Mouse (Mus musculus) naive thymus-derived CD4-positive, alpha-beta T cell, adult 5 months (primary cell): ENCODE measurements around the gene Krtap15. TPM values are rescaled to one million over a fixed set of nuclear protein-coding genes. Genes with fewer than 3 reads are reported as not detected.

ENCODE experiments used
- polyA plus RNA-seq: library from polyadenylated mRNA; unstranded; fragments of 100-300 nt; shearing (Covaris generic); gene quantifications from one replicate; pipeline ENCODE4 v1.2.1, GENCODE M21; 2017

The Krtap15 gene
- polyA plus RNA-seq, result not detected

DNA sequence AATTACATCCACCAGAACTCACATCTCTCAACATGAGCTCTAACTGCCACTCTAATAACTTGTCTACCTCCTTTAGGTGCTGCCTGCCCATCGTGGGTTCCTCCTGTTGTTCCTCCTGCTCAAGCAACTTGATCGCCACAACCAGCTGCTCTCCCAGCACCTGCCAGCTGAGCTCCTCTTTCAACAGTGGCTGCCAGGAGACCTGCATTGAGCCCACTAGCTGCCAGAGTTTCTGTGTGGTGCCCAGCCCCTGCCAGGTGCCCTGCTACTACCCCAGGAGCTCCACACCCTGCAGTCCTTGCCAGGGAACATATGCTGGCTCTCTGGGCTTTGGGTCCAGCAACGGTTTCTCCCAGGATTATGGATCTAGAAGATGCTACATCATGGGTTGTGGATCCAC lies at the start of gene Krtap15:
Gene Krtap15 (plus strand): TSS at position 150 of the 400 bp plus-strand sequence.

DNA sequence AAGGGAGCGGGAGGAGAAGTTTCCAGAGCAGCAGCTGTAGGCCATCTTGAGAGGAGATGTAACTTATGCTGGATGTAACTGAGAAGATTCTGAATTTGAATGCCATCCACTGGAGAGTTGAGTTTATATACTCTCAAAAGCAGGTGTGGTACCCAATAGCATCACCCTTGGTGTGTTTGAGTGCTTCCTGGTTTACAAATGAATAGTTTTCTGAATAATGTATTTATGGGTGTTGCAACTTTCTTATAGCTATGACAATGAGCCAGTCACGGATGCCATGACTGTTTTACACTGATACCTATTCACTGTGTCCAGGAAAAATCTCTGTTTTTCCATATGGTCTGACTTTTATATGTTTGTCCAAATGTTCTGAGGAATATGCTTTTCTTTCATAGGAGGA lies 45.9 kb upstream of the Krtap15 start, which contains the start of gene 2310057N15Rik:
Gene 2310057N15Rik (minus strand): TSS at position 101 of the 400 bp plus-strand sequence.

DNA sequence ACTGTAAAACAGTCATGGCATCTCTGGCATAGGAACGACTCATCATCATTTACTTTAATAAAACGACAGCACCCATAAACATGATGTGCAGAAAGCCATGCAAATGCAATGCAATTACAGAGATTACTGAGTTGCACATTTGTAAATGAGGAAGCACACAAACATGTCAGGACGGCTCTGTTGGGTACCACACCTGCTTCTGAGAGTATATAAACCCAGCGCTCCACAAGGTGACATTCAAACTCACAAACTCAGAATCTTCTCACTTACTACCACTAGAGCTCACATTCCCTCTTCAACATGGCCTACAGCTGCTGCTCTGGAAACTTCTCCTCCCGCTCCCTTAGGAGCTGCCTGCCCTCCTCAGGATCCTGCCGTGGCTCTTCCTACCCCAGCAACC lies 42.4 kb upstream of the Krtap15 start, which contains the start of gene Gm5965:
Gene Gm5965 (plus strand): TSS at position 301 of the 400 bp plus-strand sequence.

DNA sequence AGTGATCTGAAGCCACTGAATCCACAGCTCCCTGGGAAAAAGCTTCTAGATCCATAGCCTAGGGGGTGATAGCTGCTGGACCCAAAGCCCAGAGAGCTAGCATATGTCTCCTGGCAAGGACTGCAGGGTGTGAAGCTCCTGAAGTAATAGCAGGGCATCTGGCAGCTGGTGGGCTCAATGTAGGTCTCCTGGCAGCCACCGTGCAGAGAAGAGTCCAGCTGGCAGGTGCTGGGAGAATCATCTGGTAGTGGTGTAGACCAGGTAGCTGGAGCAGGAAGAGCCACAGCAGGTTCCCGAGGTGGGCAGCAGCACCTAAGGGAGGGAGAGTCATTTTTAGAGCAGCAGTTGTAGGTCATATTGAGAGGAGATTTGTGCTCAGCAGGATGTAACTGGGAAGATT lies 8.2 kb upstream of the Krtap15 start, which contains the start of gene Gm20741:
Gene Gm20741 (minus strand): TSS at position 394 of the 400 bp plus-strand sequence.

DNA sequence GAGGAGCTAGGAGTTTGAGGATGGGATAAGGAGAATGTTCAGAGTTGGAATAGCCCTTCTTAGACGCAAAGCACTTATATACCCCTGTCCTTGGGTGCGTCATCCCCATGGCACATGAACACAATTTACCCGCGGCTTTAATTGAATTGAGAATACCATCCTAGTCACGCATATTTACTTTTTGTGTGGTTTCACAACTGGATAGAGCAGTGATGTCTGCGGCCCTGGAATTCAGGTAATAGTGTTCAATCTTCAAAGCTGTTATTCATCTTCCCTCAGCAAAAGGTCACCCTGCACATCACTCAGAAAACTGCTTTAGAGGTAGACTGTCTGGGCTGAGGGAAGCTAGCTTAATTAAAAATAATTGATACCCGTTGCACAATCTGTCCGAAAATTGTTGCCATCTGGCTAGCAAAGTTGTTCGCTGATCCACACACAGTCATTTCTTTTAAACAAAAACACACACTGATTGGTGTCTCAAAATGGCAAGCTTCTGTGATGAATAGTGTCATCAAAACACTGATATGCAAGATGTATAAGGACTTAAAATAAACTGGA lies 6.2 kb downstream of the Krtap15 start, which contains the start of gene Krtap14:
Gene Krtap14 (minus strand): TSS at position 51 of the 558 bp plus-strand sequence.

DNA sequence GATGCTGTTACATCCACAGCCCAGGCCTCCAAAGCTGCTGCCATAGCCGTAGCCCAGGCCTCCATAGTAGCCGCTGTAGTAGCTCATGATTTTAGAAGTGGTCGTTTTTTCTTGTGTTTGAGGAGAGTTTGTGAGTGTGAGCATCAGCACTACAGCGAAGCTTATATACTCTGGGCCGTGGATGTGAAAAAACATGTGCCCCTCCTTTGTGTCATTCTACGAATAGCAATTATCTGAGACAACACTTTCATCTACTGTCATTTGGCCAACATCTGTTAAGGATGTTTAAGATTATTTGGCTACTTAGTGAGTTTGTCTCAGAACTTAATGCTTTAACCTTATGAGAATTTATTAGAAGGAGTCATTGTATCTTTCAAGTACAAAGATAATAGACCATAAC lies 49.3 kb downstream of the Krtap15 start, which contains the start of gene Krtap19-1:
Gene Krtap19-1 (minus strand): TSS at position 101 of the 400 bp plus-strand sequence.

DNA sequence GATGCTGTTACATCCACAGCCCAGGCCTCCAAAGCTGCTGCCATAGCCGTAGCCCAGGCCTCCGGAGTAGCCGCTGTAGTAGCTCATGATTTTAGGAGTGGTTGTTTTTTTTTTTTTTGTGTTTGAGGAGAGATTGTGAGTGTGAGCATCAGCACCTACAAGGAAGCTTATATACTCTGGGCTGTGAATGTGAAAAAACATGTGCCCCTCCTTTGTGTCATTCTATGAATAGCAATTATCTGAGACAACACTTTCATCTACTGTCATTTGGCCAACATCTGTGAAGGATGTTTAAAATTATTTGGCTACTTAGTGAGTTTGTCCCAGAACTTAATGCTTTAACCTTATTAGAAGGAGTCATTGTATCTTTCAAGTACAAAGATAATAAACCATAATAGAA lies 54.2 kb downstream of the Krtap15 start, which contains the start of gene Krtap19-2:
Gene Krtap19-2 (minus strand): TSS at position 101 of the 400 bp plus-strand sequence.

DNA sequence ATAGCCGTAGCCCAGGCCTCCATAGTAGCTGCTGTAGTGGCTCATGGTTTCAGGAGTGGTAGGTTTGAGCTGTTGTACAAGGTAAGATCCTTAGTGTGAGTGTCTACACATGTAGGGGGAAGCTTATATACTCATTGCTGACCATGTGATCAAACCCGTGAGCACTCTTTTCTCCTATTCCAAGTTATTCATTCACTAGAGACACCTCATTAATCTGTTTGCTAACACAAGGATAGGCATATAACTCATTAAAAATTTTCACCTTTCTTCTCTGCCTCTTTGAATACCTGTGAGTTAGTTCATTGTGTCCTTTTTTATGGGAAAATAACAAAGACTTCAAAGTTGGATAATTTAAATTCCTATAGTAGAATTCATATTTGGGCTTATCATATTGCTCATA lies 57.9 kb downstream of the Krtap15 start, which contains the start of gene Krtap19-3:
Gene Krtap19-3 (minus strand): TSS at position 101 of the 400 bp plus-strand sequence.

Other genes with a start within 250 kb of the Krtap15 start
- not detected for gene Krtap24-1, start 207.9 kb upstream of the Krtap15 start, polyA plus RNA-seq
- not detected for gene 2310079G19Rik, start 192.5 kb upstream of the Krtap15 start, polyA plus RNA-seq
- not detected for gene Krtap26-1, start 172.4 kb upstream of the Krtap15 start, polyA plus RNA-seq
- gene Krtap27-1, start 148.5 kb upstream of the Krtap15 start, polyA plus RNA-seq, result not detected
- not detected for gene 2310061N02Rik, start 112.3 kb upstream of the Krtap15 start, polyA plus RNA-seq
- gene Krtap13-1, start 91.4 kb upstream of the Krtap15 start, polyA plus RNA-seq, result not detected
- not detected for gene Krtap13, start 68.6 kb upstream of the Krtap15 start, polyA plus RNA-seq
- gene 2310034C09Rik, start 61.4 kb upstream of the Krtap15 start, polyA plus RNA-seq, result not detected
- not detected for gene 2310057N15Rik, start 46.0 kb upstream of the Krtap15 start, polyA plus RNA-seq
- not detected for gene Gm5965, start 42.3 kb upstream of the Krtap15 start, polyA plus RNA-seq
- not detected for gene Gm20741, start 8.0 kb upstream of the Krtap15 start, polyA plus RNA-seq
- gene Krtap14, start 5.9 kb downstream of the Krtap15 start, polyA plus RNA-seq, result not detected
- gene Krtap19-1, start 49.2 kb downstream of the Krtap15 start, polyA plus RNA-seq, result not detected
- not detected for gene Krtap19-2, start 54.1 kb downstream of the Krtap15 start, polyA plus RNA-seq
- not detected for gene Krtap19-3, start 57.8 kb downstream of the Krtap15 start, polyA plus RNA-seq
- not detected for gene Krtap19-4, start 64.9 kb downstream of the Krtap15 start, polyA plus RNA-seq
- not detected for gene Krtap19-5, start 76.2 kb downstream of the Krtap15 start, polyA plus RNA-seq
- gene Krtap19-9b, start 112.0 kb downstream of the Krtap15 start, polyA plus RNA-seq, result not detected
- gene Krtap16-3, start 142.7 kb downstream of the Krtap15 start, polyA plus RNA-seq, result not detected
- gene Krtap22-2, start 190.5 kb downstream of the Krtap15 start, polyA plus RNA-seq, result not detected
- gene Gm10229, start 195.1 kb downstream of the Krtap15 start, polyA plus RNA-seq, result not detected
- not detected for gene Krtap6-1, start 211.5 kb downstream of the Krtap15 start, polyA plus RNA-seq
- gene Gm10228, start 221.3 kb downstream of the Krtap15 start, polyA plus RNA-seq, result not detected
- not detected for gene Krtap6-5, start 227.7 kb downstream of the Krtap15 start, polyA plus RNA-seq
- gene 1110025L11Rik, start 243.8 kb downstream of the Krtap15 start, polyA plus RNA-seq, result not detected